Mouse (Mus musculus): Measurements from ENCODE around the gene Zfp53. TPM values are rescaled to one million over a fixed set of nuclear protein-coding genes. Genes with fewer than 3 reads are reported as not detected.

Zfp53 gene
- 0.23 and 0.48 TPM in 2 replicates for polyA plus RNA-seq (2012; rRNA removed)

DNA sequence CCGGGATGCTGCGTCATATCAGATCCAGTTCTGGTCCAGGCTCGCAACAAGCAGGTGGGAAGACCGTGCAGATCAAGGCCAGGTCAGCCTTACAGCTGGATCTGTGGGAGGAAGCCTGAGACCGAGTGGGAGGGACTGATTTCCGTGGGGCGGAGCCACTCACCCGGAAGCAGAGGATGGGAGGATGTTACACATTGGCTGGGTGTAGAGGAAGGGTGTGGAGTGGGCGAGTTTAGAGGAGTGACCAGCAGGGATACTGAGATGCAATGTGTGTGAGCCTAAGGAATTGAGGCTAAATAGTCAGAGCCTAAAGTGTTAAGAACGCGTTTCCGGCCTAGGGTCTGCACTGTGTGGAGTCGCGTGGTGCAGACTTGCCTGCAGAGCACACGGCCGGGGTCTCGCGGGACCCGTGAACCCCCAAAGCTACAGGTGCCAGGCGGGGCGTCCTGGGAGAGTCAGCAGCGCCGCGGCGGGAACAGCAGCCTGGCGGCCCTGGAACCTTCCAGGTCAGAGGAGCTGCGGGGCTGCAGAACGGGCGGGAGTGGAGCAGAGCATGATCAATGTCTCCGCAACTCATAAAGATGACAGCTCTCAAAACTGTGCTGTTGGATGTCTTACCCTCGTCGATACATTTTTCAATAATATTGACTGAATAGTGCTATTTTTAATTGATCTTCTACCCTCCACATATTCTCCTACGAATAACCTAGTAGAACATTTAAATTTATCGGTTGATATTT is at the start of gene Zfp53:
TSS of gene Zfp53 (plus strand) at position 239 of the 740 bp plus-strand sequence.
- TF ChIP-seq CTCF (IDR thresholded peaks at IDR 0.05; ENCODE audit: control insufficient read depth, insufficient read depth, insufficient replicate concordance, low read depth, low read length), result no peak
- TF ChIP-seq POLR2A (IDR thresholded peaks at IDR 0.05; ENCODE audit: control insufficient read depth, low read depth, low read length), result no peak; the same call in 1 of the 2 replicates
- Histone ChIP-seq H3K36me3 (ENCODE audit: control insufficient read depth, insufficient read depth, low read length) (no peaks in the 10 kb centered on the region), H3K27ac (ENCODE audit: control insufficient read depth, insufficient read depth, low read depth, low read length) (peak within 1 kb of the TSS; percentile 36; the same call in 1 of the 2 replicates), H3K27me3 (ENCODE audit: control insufficient read depth, insufficient read depth, low read length) (no peaks in the 10 kb centered on the region), H3K4me1 (ENCODE audit: control insufficient read depth, insufficient read depth, low read length) (peaks cover 3% of the 10 kb centered on the region; the same call in 1 of the 2 replicates), H3K4me3 (ENCODE audit: control insufficient read depth, low read depth, low read length) (peak within 1 kb of the TSS; percentile 82)

GRCm38 (mm10) chr17:21449669-21450068 is 39.1 kb upstream of the Zfp53 start:
- peak overlapping the region; percentile 98 for H3K27ac ChIP-seq (ENCODE audit: control insufficient read depth, insufficient read depth, low read depth, low read length)

DNA sequence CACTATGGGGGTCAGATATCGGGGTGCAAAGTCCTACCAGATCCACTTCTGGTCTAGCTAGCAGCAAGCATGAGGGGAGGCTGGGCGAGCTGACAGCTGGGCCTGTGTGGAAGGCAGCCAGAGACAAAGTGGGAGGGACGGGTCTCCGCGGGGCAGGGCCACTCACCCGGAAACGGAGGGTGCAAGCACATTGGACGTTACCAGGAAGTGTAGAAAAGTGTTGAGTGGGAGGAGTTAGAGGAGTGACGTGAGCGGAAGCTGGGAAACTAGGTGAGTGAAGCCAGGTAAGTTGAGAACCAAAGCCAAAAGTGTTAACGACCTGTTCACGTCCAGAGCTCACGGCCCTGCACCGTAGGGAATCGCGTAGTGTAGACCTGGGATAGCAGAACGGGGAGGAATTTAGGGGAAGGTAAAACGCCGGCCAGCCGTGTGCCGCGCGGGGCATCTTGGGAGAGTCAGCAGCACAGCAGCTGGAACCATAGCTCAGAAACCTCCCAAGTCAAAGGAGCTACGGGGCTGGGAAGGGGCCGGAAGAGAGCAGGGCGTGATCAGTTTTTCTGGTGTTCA is 38.6 kb upstream of the Zfp53 start, which contains the start of gene Zfp51:
TSS of gene Zfp51 (plus strand) at position 237 of the 567 bp plus-strand sequence.
- TF ChIP-seq CTCF (IDR thresholded peaks at IDR 0.05; ENCODE audit: control insufficient read depth, insufficient read depth, insufficient replicate concordance, low read depth, low read length) (no peak), POLR2A (IDR thresholded peaks at IDR 0.05; ENCODE audit: control insufficient read depth, low read depth, low read length) (peak; percentile 84)

More at GRCm38 (mm10) chr17:21449669-21450068, 39.1 kb upstream of the Zfp53 start:
- Histone ChIP-seq H3K4me1 (ENCODE audit: control insufficient read depth, insufficient read depth, low read length) (peaks cover 2% of the 10 kb centered on the region; the same call in 1 of the 2 replicates), H3K4me3 (ENCODE audit: control insufficient read depth, low read depth, low read length) (peak overlapping the region; percentile 100), H3K27me3 (ENCODE audit: control insufficient read depth, insufficient read depth, low read length) (no peaks in the 10 kb centered on the region), H3K36me3 (ENCODE audit: control insufficient read depth, insufficient read depth, low read length) (no peaks in the 10 kb centered on the region)
- no peak for TF ChIP-seq CTCF (IDR thresholded peaks at IDR 0.05; ENCODE audit: control insufficient read depth, insufficient read depth, insufficient replicate concordance, low read depth, low read length)
- TF ChIP-seq POLR2A (IDR thresholded peaks at IDR 0.05; ENCODE audit: control insufficient read depth, low read depth, low read length), result no peak

DNA sequence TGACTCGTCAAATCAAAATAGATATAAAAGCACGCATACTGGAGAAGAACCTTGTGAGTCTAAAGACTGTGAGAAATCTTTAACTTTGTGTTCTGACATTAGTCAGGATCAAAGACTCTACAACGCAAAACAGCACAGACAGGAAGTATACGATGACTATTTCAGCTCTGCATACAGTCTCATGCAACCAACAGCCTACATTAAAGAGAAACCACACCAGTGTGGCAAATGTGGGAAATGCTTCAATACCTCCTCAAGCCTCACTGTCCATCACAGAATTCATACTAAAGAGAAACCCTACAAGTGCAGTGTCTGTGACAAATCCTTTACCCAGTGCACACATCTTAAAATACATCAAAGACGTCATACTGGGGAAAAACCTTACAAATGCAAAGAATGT is 25.2 kb upstream of the Zfp53 start:
- H3K4me3 ChIP-seq (ENCODE audit: control insufficient read depth, low read depth, low read length), result no peak overlapping the region
- no peaks in the 10 kb centered on the region for H3K36me3 ChIP-seq (ENCODE audit: control insufficient read depth, insufficient read depth, low read length)
- no peak for TF ChIP-seq CTCF (IDR thresholded peaks at IDR 0.05; ENCODE audit: control insufficient read depth, insufficient read depth, insufficient replicate concordance, low read depth, low read length)
- no peak for TF ChIP-seq POLR2A (IDR thresholded peaks at IDR 0.05; ENCODE audit: control insufficient read depth, low read depth, low read length)
- no peaks in the 10 kb centered on the region for H3K4me1 ChIP-seq (ENCODE audit: control insufficient read depth, insufficient read depth, low read length)
- H3K27ac ChIP-seq (ENCODE audit: control insufficient read depth, insufficient read depth, low read depth, low read length), result no peak overlapping the region
- H3K27me3 ChIP-seq (ENCODE audit: control insufficient read depth, insufficient read depth, low read length), result no peaks in the 10 kb centered on the region

More for the DNA sequence above, 38.6 kb upstream of the Zfp53 start, which contains the start of gene Zfp51:
- H3K27ac ChIP-seq (ENCODE audit: control insufficient read depth, insufficient read depth, low read depth, low read length), result peak within 1 kb of the TSS; percentile 98
- no peaks in the 10 kb centered on the region for H3K27me3 ChIP-seq (ENCODE audit: control insufficient read depth, insufficient read depth, low read length)
- peak within 1 kb of the TSS; percentile 100 for H3K4me3 ChIP-seq (ENCODE audit: control insufficient read depth, low read depth, low read length)
- no peaks in the 10 kb centered on the region for H3K36me3 ChIP-seq (ENCODE audit: control insufficient read depth, insufficient read depth, low read length)
- H3K4me1 ChIP-seq (ENCODE audit: control insufficient read depth, insufficient read depth, low read length), result peaks cover 2% of the 10 kb centered on the region; the same call in 1 of the 2 replicates

- TF ChIP-seq POLR2A (IDR thresholded peaks at IDR 0.05; ENCODE audit: control insufficient read depth, low read depth, low read length), result no peak
- TF ChIP-seq CTCF (IDR thresholded peaks at IDR 0.05; ENCODE audit: control insufficient read depth, insufficient read depth, insufficient replicate concordance, low read depth, low read length), result no peak
- no peaks in the 10 kb centered on the region for H3K4me1 ChIP-seq (ENCODE audit: control insufficient read depth, insufficient read depth, low read length)
- H3K27me3 ChIP-seq (ENCODE audit: control insufficient read depth, insufficient read depth, low read length), result no peaks in the 10 kb centered on the region
- no peak overlapping the region; the same call in 1 of the 2 replicates for H3K27ac ChIP-seq (ENCODE audit: control insufficient read depth, insufficient read depth, low read depth, low read length)
- no peak overlapping the region for H3K4me3 ChIP-seq (ENCODE audit: control insufficient read depth, low read depth, low read length)
- H3K36me3 ChIP-seq (ENCODE audit: control insufficient read depth, insufficient read depth, low read length), result no peaks in the 10 kb centered on the region
These were observed 16.7 kb upstream of the Zfp53 start for GRCm38 (mm10) chr17:21472032-21472652.

GRCm38 (mm10) chr17:21472653-21473307 is 16.0 kb upstream of the Zfp53 start:
- Histone ChIP-seq H3K27me3 (ENCODE audit: control insufficient read depth, insufficient read depth, low read length) (no peaks in the 10 kb centered on the region), H3K27ac (ENCODE audit: control insufficient read depth, insufficient read depth, low read depth, low read length) (no peak overlapping the region), H3K36me3 (ENCODE audit: control insufficient read depth, insufficient read depth, low read length) (no peaks in the 10 kb centered on the region), H3K4me3 (ENCODE audit: control insufficient read depth, low read depth, low read length) (no peak overlapping the region), H3K4me1 (ENCODE audit: control insufficient read depth, insufficient read depth, low read length) (no peaks in the 10 kb centered on the region)
- TF ChIP-seq CTCF (IDR thresholded peaks at IDR 0.05; ENCODE audit: control insufficient read depth, insufficient read depth, insufficient replicate concordance, low read depth, low read length) (no peak), POLR2A (IDR thresholded peaks at IDR 0.05; ENCODE audit: control insufficient read depth, low read depth, low read length) (no peak)

All from testis, adult 2 months (tissue).